Mouse (Mus musculus): ENCODE results near the gene Mavs. TPM values are rescaled to one million over a fixed set of nuclear protein-coding genes. Genes with fewer than 3 reads are reported as not detected.

Mavs gene
- polyA plus RNA-seq, 1 experiment from 2014 or later: 14.7 TPM

DNA sequence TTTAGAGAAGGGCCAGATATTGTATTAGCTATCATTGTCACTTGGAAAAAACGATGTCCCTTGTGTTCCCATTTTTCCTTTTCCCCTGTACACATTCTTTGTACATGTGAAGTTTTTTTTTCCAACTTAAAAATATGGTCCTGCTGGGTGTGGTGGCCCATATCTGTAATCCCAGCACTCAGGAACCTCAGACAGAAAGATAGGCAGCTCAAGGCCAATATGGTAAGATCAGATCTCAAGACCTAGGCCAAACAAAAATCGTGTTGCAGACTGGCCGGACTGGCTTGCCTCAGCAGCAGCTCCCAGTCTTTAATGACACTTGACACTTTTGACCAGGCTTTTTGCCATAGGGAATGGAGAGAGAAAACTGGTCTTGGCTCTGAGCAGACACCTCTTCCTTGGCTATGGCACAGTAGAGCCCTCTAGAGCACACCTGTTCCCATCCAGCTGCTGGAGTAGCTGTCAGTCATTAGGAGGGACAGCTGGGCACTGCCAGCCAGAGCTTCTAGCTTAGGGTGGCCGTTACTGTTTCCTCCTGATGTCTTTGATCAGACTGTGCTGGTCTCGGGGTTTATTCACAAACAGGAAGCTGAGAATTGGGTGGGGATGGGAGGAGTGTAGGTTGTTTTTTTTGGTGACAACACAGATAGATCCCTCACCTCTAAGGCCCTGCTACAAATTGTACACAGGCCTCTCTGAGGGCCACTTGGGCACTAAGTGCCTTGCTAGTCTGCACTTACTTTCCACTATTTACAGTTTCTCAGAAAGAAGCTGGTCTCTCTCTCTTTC is 44.1 kb upstream of the Mavs start:
- Histone ChIP-seq H3K9me3 (ENCODE audit: control insufficient read depth, low read length) (no peaks in the 10 kb centered on the region), H3K4me2 (replicated peaks; ENCODE audit: low read depth) (no peak overlapping the region), H3K4me3 (ENCODE audit: low read depth, low read length) (no peak overlapping the region), H3K4me1 (replicated peaks; ENCODE audit: control insufficient read depth, insufficient read depth) (peaks cover 9% of the 10 kb centered on the region), H3K36me3 (ENCODE audit: control insufficient read depth, insufficient read depth, low read length) (peaks cover 16% of the 10 kb centered on the region), H3K9ac (ENCODE audit: low read length) (peak overlapping the region; percentile 31; the same call in 1 of the 2 replicates), H3K27me3 (ENCODE audit: control insufficient read depth, insufficient read depth, low read length) (no peaks in the 10 kb centered on the region), H3K27ac (replicated peaks) (no peak overlapping the region)
- TF ChIP-seq CTCF (IDR thresholded peaks at IDR 0.05; ENCODE audit: low read depth) (no peak), EP300 (optimal IDR thresholded peaks at IDR 0.05) (no peak)
- ATAC-seq (ENCODE audit: low FRiP score, low TSS enrichment) (no peak), DNase-seq (ENCODE audit: low spot score) (no peak)
- 45% methylated on average over 5 of the region's 5 CpGs for WGBS

DNA sequence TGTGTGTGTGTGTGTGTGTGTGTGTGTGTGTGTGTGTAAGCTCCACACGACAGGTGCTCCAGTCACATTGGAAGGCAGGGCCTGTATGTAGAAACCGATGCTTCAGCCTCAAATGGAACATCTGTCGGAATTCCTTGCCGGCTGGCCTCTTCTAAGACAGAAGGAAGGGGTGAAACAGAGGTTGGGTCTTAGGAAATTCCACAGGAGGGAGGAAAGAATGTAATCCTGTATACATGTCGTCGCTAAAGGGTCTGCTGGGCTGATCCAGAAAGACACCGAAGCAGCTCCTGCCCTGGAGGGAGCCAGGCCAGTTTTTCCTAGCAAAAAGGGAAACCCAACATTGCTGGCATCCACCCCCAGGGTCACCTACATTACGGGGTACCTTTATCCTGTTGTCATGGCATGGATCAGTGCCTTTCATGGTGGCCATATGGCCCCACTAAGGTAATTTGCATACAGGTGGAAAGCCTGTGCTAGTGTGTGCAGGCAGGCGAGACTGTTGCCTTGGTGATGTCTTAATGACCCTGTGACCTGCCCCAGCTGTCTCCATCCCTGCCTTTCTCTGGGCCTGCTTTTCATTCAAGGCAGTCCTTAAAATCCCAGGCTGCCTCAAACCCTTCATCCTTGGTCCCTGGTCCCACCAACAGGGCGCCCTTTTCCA is 43.4 kb upstream of the Mavs start:
- H3K36me3 ChIP-seq (ENCODE audit: control insufficient read depth, insufficient read depth, low read length): peaks cover 18% of the 10 kb centered on the region
- no peaks in the 10 kb centered on the region for H3K27me3 ChIP-seq (ENCODE audit: control insufficient read depth, insufficient read depth, low read length)
- TF ChIP-seq EP300 (optimal IDR thresholded peaks at IDR 0.05) (no peak), CTCF (IDR thresholded peaks at IDR 0.05; ENCODE audit: low read depth) (no peak)
- no peak overlapping the region for H3K4me3 ChIP-seq (ENCODE audit: low read depth, low read length)
- H3K9me3 ChIP-seq (ENCODE audit: control insufficient read depth, low read length): no peaks in the 10 kb centered on the region
- DNase-seq (ENCODE audit: low spot score): no peak
- no peak overlapping the region for H3K4me2 ChIP-seq (replicated peaks; ENCODE audit: low read depth)
- WGBS: 38% methylated on average over 10 of the region's 10 CpGs
- no peak for ATAC-seq (ENCODE audit: low FRiP score, low TSS enrichment)
- H3K27ac ChIP-seq (replicated peaks): 0 out of 2 replicates have a peak overlapping the region, but pooled peaks have one; percentile 24
- H3K4me1 ChIP-seq (replicated peaks; ENCODE audit: control insufficient read depth, insufficient read depth): peaks cover 9% of the 10 kb centered on the region
- no peak overlapping the region; the same call in none of the 2 replicates for H3K9ac ChIP-seq (ENCODE audit: low read length)

DNA sequence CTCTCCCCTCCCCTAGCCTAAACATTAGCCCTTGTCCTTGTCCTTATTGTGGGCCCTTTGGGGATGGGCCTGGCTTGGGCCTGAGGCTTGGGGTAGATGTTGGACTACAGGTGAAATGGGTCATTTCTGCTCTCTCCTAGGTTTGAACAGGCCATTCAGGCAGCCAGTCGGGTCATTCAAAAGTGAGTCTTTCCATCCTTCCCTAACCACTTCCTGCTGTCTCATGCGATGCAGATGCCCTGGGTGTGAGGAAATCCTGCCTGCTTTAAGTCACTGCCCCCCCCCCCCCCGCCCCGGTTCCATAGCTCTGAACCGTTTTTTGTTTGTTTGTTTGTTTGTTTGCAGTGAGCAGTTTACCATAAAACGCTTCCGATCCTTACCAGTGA is 42.9 kb upstream of the Mavs start:
- Histone ChIP-seq H3K9ac (ENCODE audit: low read length) (no peak overlapping the region), H3K4me3 (ENCODE audit: low read depth, low read length) (no peak overlapping the region), H3K4me1 (replicated peaks; ENCODE audit: control insufficient read depth, insufficient read depth) (peaks cover 7% of the 10 kb centered on the region), H3K27me3 (ENCODE audit: control insufficient read depth, insufficient read depth, low read length) (no peaks in the 10 kb centered on the region), H3K4me2 (replicated peaks; ENCODE audit: low read depth) (no peak overlapping the region), H3K36me3 (ENCODE audit: control insufficient read depth, insufficient read depth, low read length) (peaks cover 18% of the 10 kb centered on the region), H3K27ac (replicated peaks) (no peak overlapping the region), H3K9me3 (ENCODE audit: control insufficient read depth, low read length) (no peaks in the 10 kb centered on the region)
- DNase-seq (ENCODE audit: low spot score) (no peak), ATAC-seq (ENCODE audit: low FRiP score, low TSS enrichment) (no peak)
- WGBS: 70% methylated on average over 7 of the region's 7 CpGs
- TF ChIP-seq EP300 (optimal IDR thresholded peaks at IDR 0.05) (no peak), CTCF (IDR thresholded peaks at IDR 0.05; ENCODE audit: low read depth) (no peak)

DNA sequence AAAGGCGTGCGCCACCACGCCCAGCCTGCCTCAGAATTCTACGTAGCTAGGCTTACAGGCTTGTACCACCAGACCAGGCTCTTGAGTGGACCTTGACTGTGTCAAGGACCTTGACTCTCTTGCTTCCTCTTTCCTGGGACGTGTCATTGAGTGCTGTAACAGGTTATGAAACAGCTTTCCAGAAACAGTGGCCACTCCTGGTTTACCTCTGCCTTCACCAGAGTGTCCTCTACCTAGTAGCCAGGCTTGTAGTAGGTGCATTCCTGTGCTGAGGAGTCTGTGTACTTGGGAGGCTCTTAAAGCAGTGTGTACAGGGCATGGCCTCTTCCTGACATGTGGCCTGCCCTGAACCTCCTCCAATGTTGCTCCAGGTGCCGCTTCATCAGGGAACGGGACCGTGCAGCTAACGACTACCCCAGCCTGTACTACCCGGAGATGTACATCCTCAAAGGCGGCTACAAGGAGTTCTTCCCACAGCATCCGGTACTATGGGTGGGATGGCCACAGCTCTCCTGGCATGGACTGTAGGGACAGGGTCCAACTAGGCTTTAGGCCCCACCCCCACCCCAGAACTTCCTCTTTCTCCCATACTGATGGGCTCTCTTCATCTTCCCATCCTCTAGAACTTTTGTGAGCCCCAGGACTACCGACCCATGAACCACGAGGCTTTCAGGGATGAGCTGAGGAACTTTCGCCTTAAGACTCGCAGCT is 37.1 kb upstream of the Mavs start:
- Histone ChIP-seq H3K9ac (ENCODE audit: low read length) (no peak overlapping the region), H3K4me2 (replicated peaks; ENCODE audit: low read depth) (no peak overlapping the region), H3K27ac (replicated peaks) (no peak overlapping the region), H3K4me1 (replicated peaks; ENCODE audit: control insufficient read depth, insufficient read depth) (no peaks in the 10 kb centered on the region), H3K27me3 (ENCODE audit: control insufficient read depth, insufficient read depth, low read length) (no peaks in the 10 kb centered on the region), H3K4me3 (ENCODE audit: low read depth, low read length) (no peak overlapping the region), H3K9me3 (ENCODE audit: control insufficient read depth, low read length) (no peaks in the 10 kb centered on the region), H3K36me3 (ENCODE audit: control insufficient read depth, insufficient read depth, low read length) (peaks cover 26% of the 10 kb centered on the region)
- TF ChIP-seq EP300 (optimal IDR thresholded peaks at IDR 0.05) (no peak), CTCF (IDR thresholded peaks at IDR 0.05; ENCODE audit: low read depth) (no peak)
- DNase-seq (ENCODE audit: low spot score) (no peak), ATAC-seq (ENCODE audit: low FRiP score, low TSS enrichment) (peak; percentile 19; the same call in 1 of the 2 replicates)
- 92% methylated on average over 16 of the region's 16 CpGs for WGBS

DNA sequence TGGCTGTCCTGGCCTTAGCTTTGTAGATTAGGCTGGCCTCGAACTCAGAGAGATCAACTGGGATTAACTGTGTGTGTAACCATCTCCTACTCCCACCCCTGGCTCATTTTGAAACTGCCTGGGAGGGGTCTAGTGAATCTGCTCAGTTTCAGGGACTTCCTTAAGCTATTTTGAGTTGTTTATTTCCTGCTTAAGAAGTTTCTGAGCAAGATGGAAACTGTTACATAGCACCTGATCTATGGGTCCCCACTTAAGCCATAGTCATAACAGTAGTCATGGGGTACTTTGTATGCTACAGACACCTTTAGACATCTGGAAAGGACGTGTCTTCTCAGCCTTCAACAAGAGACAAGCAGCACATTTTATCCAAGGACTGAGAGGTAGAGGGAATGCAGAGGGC is 33.2 kb upstream of the Mavs start:
- no peak for TF ChIP-seq CTCF (IDR thresholded peaks at IDR 0.05; ENCODE audit: low read depth)
- no peak for TF ChIP-seq EP300 (optimal IDR thresholded peaks at IDR 0.05)
- H3K4me1 ChIP-seq (replicated peaks; ENCODE audit: control insufficient read depth, insufficient read depth): peaks cover 8% of the 10 kb centered on the region
- ATAC-seq (ENCODE audit: low FRiP score, low TSS enrichment) (no peak), DNase-seq (ENCODE audit: low spot score) (no peak)
- H3K4me3 ChIP-seq (ENCODE audit: low read depth, low read length): no peak overlapping the region
- no peaks in the 10 kb centered on the region for H3K27me3 ChIP-seq (ENCODE audit: control insufficient read depth, insufficient read depth, low read length)
- no peak overlapping the region for H3K9ac ChIP-seq (ENCODE audit: low read length)
- H3K4me2 ChIP-seq (replicated peaks; ENCODE audit: low read depth): no peak overlapping the region
- H3K9me3 ChIP-seq (ENCODE audit: control insufficient read depth, low read length): no peaks in the 10 kb centered on the region
- no peak overlapping the region for H3K27ac ChIP-seq (replicated peaks)
- WGBS: 67% methylated on average over 2 of the region's 2 CpGs
- peaks cover 8% of the 10 kb centered on the region; the same call in 1 of the 2 replicates for H3K36me3 ChIP-seq (ENCODE audit: control insufficient read depth, insufficient read depth, low read length)
